Mouse (Mus musculus) common myeloid progenitor, adult 5-6 weeks (primary cell): Measurements from ENCODE around the gene Olfr49. TPM values are rescaled to one million over a fixed set of nuclear protein-coding genes. Genes with fewer than 3 reads are reported as not detected.
A peak's percentile ranks its signal among the peaks of the same experiment; 100 is the strongest.
"Not testable (repeated sequence)": the region's sequence is repeated elsewhere in the genome, so short reads cannot be mapped to it uniquely, and the experiment has no call there.

ENCODE experiments used
- ATAC-seq: replicated peaks from 2 replicates; pipeline ENCODE4 v1.8.0; 2016; ENCODE audit warnings: low read depth, mild to moderate bottlenecking, moderate TSS enrichment, inconsistent platforms; ENCODE audit not compliant: poor library complexity, severe bottlenecking
- total RNA-seq: library from RNA; stranded (forward); fragments of 200-1000, 187-1606 nt; gene quantifications from 2 replicates; pipeline ENCODE4 v1.2.3, GENCODE M21; 2017

Olfr49 gene
- total RNA-seq, 1 experiment from 2014 or later: not detected

- peak; percentile 86 for ATAC-seq
These were observed 51.8 kb downstream of the Olfr49 start for GRCm38 (mm10) chr14:54232811-54233558.

- ATAC-seq: no peak
These were observed 52.6 kb downstream of the Olfr49 start for GRCm38 (mm10) chr14:54232143-54232542.

GRCm38 (mm10) chr14:54231176-54231956 lies 53.4 kb downstream of the Olfr49 start:
- ATAC-seq: no peak

GRCm38 (mm10) chr14:54230638-54231150 lies 54.0 kb downstream of the Olfr49 start:
- ATAC-seq: no peak

- ATAC-seq: not testable (repeated sequence)
These were observed 54.9 kb downstream of the Olfr49 start for GRCm38 (mm10) chr14:54229849-54230248.

GRCm38 (mm10) chr14:54228933-54229713 lies 55.6 kb downstream of the Olfr49 start:
- ATAC-seq: no peak

GRCm38 (mm10) chr14:54228501-54228900 lies 56.2 kb downstream of the Olfr49 start:
- no peak for ATAC-seq

Other genes with a start within 250 kb of the Olfr49 start
- gene Dad1, start 30.8 kb downstream of the Olfr49 start, total RNA-seq: 97.2 and 98.8 TPM in 2 replicates
- 27.6 and 31.5 TPM in 2 replicates for gene Abhd4, start 30.8 kb downstream of the Olfr49 start, total RNA-seq
- 27.5 and 38.7 TPM in 2 replicates for gene Oxa1l, start 75.9 kb upstream of the Olfr49 start, total RNA-seq
- 4.5 and 6.6 TPM in 2 replicates for gene Slc7a7, start 132.8 kb upstream of the Olfr49 start, total RNA-seq
- gene Mrpl52, start 142.0 kb upstream of the Olfr49 start, total RNA-seq: 139 and 219 TPM in 2 replicates
- 12.5 and 18.6 TPM in 2 replicates for gene Mmp14, start 146.7 kb upstream of the Olfr49 start, total RNA-seq
- 28.8 and 46.5 TPM in 2 replicates for gene Lrp10, start 179.2 kb upstream of the Olfr49 start, total RNA-seq
- gene Rem2, start 191.2 kb upstream of the Olfr49 start, total RNA-seq: 0.53 and 1.7 TPM in 2 replicates
- 79.2 and 82.9 TPM in 2 replicates for gene Prmt5, start 232.6 kb upstream of the Olfr49 start, total RNA-seq